Mouse (Mus musculus) forebrain, embryonic 11.5 days (tissue): ENCODE measurements around the gene Gper1. TPM values are rescaled to one million over a fixed set of nuclear protein-coding genes. Genes with fewer than 3 reads are reported as not detected.

Experiments used
- ATAC-seq: fragments of 200-750 bp; cut with Nextera tagmentation; replicated peaks from 2 replicates; pipeline ENCODE4 v1.8.0; 2017; ENCODE audit warnings: moderate TSS enrichment; ENCODE audit not compliant: low FRiP score
- DNase-seq: peaks from one replicate; pipeline ENCODE4 v3.0.0-alpha.2; 2017; ENCODE audit warnings: low spot score
- H3K27ac ChIP-seq: fragments of 300-500 bp; sonication (generic); 2 replicates; pipeline ENCODE4 v1.5.1; 2014; ENCODE audit warnings: low read depth, low read length
- H3K27me3 ChIP-seq: fragments of 300-500 bp; sonication (generic); 2 replicates; pipeline ENCODE4 v1.6.1; 2014; ENCODE audit warnings: mild to moderate bottlenecking, low read length, mixed read lengths; ENCODE audit not compliant: control insufficient read depth, insufficient read depth
- H3K36me3 ChIP-seq: fragments of 300-500 bp; sonication (generic); 2 replicates; pipeline ENCODE4 v1.6.1; 2014; ENCODE audit warnings: mild to moderate bottlenecking, low read length, moderate library complexity, mixed read lengths; ENCODE audit not compliant: control insufficient read depth, insufficient read depth
- H3K4me1 ChIP-seq: fragments of 300-500 bp; sonication (generic); replicated peaks from 2 replicates; pipeline ENCODE4 v1.6.1; 2014; ENCODE audit warnings: low read length, mixed read lengths; ENCODE audit not compliant: control insufficient read depth, insufficient read depth
- H3K4me2 ChIP-seq: fragments of 300-500 bp; sonication (generic); 2 replicates; pipeline ENCODE4 v1.6.1; 2014; ENCODE audit warnings: low read depth, mild to moderate bottlenecking, low read length, moderate library complexity, mixed read lengths; ENCODE audit not compliant: severe bottlenecking
- H3K4me3 ChIP-seq: fragments of 300-500 bp; sonication (generic); 2 replicates; pipeline ENCODE4 v1.5.1; 2014; ENCODE audit warnings: low read depth, low read length
- H3K9ac ChIP-seq: fragments of 300-500 bp; sonication (generic); 2 replicates; pipeline ENCODE4 v1.6.1; 2014; ENCODE audit warnings: low read length
- H3K9me3 ChIP-seq: fragments of 300-500 bp; sonication (generic); 2 replicates; pipeline ENCODE4 v1.6.1; 2016; ENCODE audit warnings: low read length, mixed read lengths; ENCODE audit not compliant: control insufficient read depth
- WGBS: fragments of 180-500 bp; shearing (Covaris S2); extraction: QIAGEN DNeasy Blood & Tissue Kit; methylation state at CpG from one replicate; pipeline ENCODE4 v1.1.7; 2014; 5-methylcytosine and 5-hydroxymethylcytosine counted together
- polyA plus RNA-seq: library from polyadenylated mRNA; unstranded; fragments of >200 nt; fragmentation: Nextera tagmentation; extraction: Ambion mirVana; gene quantifications from 2 replicates; pipeline ENCODE4 v1.2.1, GENCODE M21; 2014

Gene Gper1
- polyA plus RNA-seq, 1 experiment from 2014 or later = 1.9 TPM

GRCm38 (mm10) chr5:139405478-139405877, 17.5 kb upstream of the Gper1 start:
- Histone ChIP-seq H3K27ac (no peak overlapping the region), H3K4me3 (no peak overlapping the region), H3K4me1 (no peaks in the 10 kb centered on the region), H3K27me3 (no peaks in the 10 kb centered on the region), H3K4me2 (no peak overlapping the region), H3K9me3 (no peaks in the 10 kb centered on the region), H3K9ac (no peak overlapping the region), H3K36me3 (no peaks in the 10 kb centered on the region)
- ATAC-seq = no peak
- WGBS = 79% methylated on average over 7 of the region's 7 CpGs
- no peak for DNase-seq

DNA sequence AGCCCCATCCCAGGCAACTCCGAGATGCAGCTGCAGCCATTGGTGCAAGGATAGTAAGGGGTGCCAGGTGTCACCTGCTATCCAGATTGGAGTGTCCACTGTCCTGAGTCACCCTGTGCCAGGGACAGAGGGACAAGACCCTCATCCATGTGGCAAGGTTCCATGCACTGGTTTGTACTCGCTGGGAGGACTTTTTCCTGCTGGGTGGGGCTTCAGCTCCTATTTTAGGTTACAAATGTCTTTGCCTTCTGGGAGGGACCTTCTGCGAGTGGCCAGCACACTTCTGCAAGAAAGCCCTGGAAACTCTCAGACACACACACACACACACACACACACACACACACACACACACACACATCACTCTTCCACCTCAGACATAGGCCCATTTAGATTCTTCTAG, 17.0 kb upstream of the Gper1 start:
- no peaks in the 10 kb centered on the region for H3K9me3 ChIP-seq
- no peaks in the 10 kb centered on the region for H3K36me3 ChIP-seq
- no peak for DNase-seq
- no peaks in the 10 kb centered on the region for H3K27me3 ChIP-seq
- no peak overlapping the region for H3K4me2 ChIP-seq
- H3K27ac ChIP-seq = no peak overlapping the region
- ATAC-seq = no peak
- H3K9ac ChIP-seq = no peak overlapping the region
- H3K4me1 ChIP-seq = no peaks in the 10 kb centered on the region
- WGBS = 82% methylated on average over 3 of the region's 3 CpGs
- H3K4me3 ChIP-seq = no peak overlapping the region

GRCm38 (mm10) chr5:139407121-139407885, 15.6 kb upstream of the Gper1 start:
- Histone ChIP-seq H3K36me3 (no peaks in the 10 kb centered on the region), H3K9ac (no peak overlapping the region), H3K4me3 (no peak overlapping the region), H3K9me3 (no peaks in the 10 kb centered on the region), H3K27me3 (no peaks in the 10 kb centered on the region), H3K4me2 (no peak overlapping the region), H3K27ac (no peak overlapping the region), H3K4me1 (no peaks in the 10 kb centered on the region)
- no peak for DNase-seq
- no peak for ATAC-seq
- WGBS = 92% methylated on average over 14 of the region's 14 CpGs

GRCm38 (mm10) chr5:139408511-139408910, 14.4 kb upstream of the Gper1 start:
- DNase-seq (no peak), ATAC-seq (no peak)
- 90% methylated on average over 7 of the region's 7 CpGs for WGBS
- H3K4me3 ChIP-seq = no peak overlapping the region
- no peak overlapping the region for H3K4me2 ChIP-seq
- H3K9ac ChIP-seq = no peak overlapping the region
- H3K27ac ChIP-seq = no peak overlapping the region
- H3K36me3 ChIP-seq = no peaks in the 10 kb centered on the region
- H3K4me1 ChIP-seq = no peaks in the 10 kb centered on the region
- no peaks in the 10 kb centered on the region for H3K27me3 ChIP-seq
- H3K9me3 ChIP-seq = no peaks in the 10 kb centered on the region

DNA sequence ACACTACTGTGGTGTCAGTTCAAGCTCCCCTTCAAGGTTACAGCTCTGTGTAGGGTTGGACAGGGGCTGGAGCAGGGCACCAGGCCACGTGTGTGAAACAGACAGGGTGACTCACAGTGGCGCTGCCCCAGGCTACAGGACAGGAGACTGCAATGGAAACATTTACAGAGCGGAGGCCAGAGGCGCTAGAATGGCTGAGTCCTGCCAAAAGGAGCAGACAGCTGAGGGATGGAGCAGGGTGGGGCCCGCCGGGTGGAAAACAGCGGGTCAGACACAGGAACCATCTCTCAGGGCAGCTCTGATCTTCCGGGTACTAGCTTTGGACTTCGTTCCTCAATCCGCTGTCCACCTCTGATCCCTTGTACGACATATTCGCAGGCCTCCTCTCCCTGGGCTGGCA, 13.5 kb upstream of the Gper1 start:
- no peaks in the 10 kb centered on the region for H3K9me3 ChIP-seq
- no peak overlapping the region for H3K4me3 ChIP-seq
- H3K36me3 ChIP-seq = no peaks in the 10 kb centered on the region
- DNase-seq (no peak), ATAC-seq (no peak)
- H3K27ac ChIP-seq = no peak overlapping the region
- H3K4me2 ChIP-seq = no peak overlapping the region
- H3K27me3 ChIP-seq = no peaks in the 10 kb centered on the region
- no peak overlapping the region for H3K9ac ChIP-seq
- 82% methylated on average over 12 of the region's 12 CpGs for WGBS
- no peaks in the 10 kb centered on the region for H3K4me1 ChIP-seq

- Histone ChIP-seq H3K27ac (no peak overlapping the region), H3K36me3 (no peaks in the 10 kb centered on the region), H3K9ac (no peak overlapping the region), H3K4me1 (no peaks in the 10 kb centered on the region), H3K4me3 (no peak overlapping the region), H3K9me3 (no peaks in the 10 kb centered on the region), H3K27me3 (no peaks in the 10 kb centered on the region), H3K4me2 (no peak overlapping the region)
- 86% methylated on average over 4 of the region's 4 CpGs for WGBS
- ATAC-seq (no peak), DNase-seq (no peak)
Measured at GRCm38 (mm10) chr5:139410056-139410455, 12.9 kb upstream of the Gper1 start.

DNA sequence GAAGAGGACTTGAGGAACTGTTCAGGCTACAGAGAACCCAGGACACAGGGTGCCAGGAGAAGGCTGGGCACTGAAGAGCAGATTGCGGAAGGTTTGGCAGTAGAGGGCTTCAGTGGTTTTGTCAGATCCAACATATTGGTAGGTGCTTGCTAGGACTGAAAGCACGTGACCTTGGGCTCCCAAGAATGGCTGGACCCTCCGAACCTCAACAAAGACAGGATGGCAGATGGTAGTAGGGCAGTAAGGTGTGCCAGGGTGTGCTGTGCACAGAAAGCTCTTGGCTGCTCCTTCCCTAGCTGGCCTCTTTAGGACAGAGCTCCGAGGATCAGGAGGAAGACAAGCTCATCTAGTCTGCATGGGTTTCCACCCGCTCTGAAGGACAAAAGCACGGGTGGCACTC, 11.8 kb upstream of the Gper1 start:
- Histone ChIP-seq H3K4me2 (no peak overlapping the region), H3K27ac (no peak overlapping the region), H3K4me1 (no peaks in the 10 kb centered on the region), H3K4me3 (no peak overlapping the region), H3K27me3 (no peaks in the 10 kb centered on the region), H3K36me3 (no peaks in the 10 kb centered on the region), H3K9me3 (no peaks in the 10 kb centered on the region), H3K9ac (no peak overlapping the region)
- no peak for DNase-seq
- 88% methylated on average over 6 of the region's 6 CpGs for WGBS
- ATAC-seq = no peak

DNA sequence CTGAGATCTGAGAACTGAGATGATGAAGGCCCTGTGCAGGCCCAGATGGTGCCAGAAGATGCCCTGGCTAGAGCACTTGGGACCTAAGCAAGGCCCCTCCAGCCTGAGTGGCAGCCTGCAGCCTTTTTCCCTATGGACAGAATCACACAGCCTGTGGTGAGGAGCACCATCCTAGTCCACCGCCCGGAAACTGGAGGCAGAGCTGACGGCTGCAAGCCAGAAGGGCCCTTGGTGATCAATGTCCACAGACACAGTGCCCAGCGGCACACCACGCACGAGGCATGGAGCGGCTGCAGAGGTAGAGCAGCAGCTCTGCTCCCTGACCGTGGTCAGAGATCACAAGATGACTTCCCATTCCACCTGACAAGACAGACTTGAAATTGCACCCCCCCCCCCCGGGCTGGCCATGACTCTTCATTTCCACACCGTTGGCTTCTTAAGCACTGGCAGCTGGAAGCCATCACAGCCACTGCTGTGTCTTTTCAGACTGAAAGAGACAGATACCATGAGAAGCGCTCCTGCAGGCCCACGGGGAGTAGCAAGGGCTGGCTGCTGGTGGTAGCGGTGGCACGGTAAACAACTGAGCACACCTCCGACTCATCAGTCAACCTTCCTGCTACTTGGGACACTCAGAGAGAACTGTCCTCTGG, 11.2 kb upstream of the Gper1 start:
- Histone ChIP-seq H3K27me3 (no peaks in the 10 kb centered on the region), H3K4me1 (no peaks in the 10 kb centered on the region), H3K27ac (no peak overlapping the region), H3K4me3 (no peak overlapping the region), H3K9ac (no peak overlapping the region), H3K36me3 (no peaks in the 10 kb centered on the region), H3K9me3 (no peaks in the 10 kb centered on the region), H3K4me2 (no peak overlapping the region)
- DNase-seq = no peak
- 85% methylated on average over 15 of the region's 15 CpGs for WGBS
- ATAC-seq = no peak

DNA sequence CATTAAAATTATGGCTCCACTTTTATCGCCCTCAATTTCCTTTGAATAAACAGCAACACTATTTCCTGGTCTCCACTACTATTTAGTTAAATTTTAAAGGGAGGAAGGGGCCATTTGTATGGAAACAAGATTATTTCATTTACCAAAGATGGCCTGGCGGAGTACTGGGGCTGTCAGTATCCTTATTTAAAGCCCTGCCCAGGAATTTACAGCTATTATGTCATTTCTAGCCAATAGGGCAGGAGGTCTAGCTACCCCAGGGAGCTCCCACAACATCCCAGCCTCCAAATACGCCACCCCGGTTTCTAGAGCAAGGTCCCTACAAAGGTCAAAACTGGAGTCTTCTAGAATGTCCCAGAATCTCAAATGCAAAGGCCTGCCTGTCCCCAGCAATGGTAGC, 9.4 kb upstream of the Gper1 start:
- H3K4me1 ChIP-seq = peaks cover 3% of the 10 kb centered on the region; the same call in 1 of the 2 replicates
- H3K9ac ChIP-seq = no peak overlapping the region
- H3K9me3 ChIP-seq = no peaks in the 10 kb centered on the region
- H3K4me2 ChIP-seq = no peak overlapping the region
- H3K36me3 ChIP-seq = no peaks in the 10 kb centered on the region
- H3K4me3 ChIP-seq = no peak overlapping the region
- no peak overlapping the region for H3K27ac ChIP-seq
- no peaks in the 10 kb centered on the region for H3K27me3 ChIP-seq
- no peak for DNase-seq
- no peak for ATAC-seq
- 87% methylated on average over 4 of the region's 4 CpGs for whole genome bisulfite sequencing
